Mouse (Mus musculus) midbrain, postnatal 0 days (tissue): ENCODE data around the gene Krt26. TPM values are rescaled to one million over a fixed set of nuclear protein-coding genes. Genes with fewer than 3 reads are reported as not detected.

Source experiments
- ATAC-seq: fragments of 200-750 bp; cut with Nextera tagmentation; 2 replicates; pipeline ENCODE4 v1.8.0; 2017; ENCODE audit warnings: moderate number of reproducible peaks, mild to moderate bottlenecking, moderate TSS enrichment, moderate library complexity; ENCODE audit not compliant: low FRiP score
- DNase-seq: peaks from one replicate; pipeline ENCODE4 v3.0.0-alpha.2; 2015; ENCODE audit warnings: low spot score
- H3K27ac ChIP-seq: fragments of 300-500 bp; sonication (generic); 2 replicates; pipeline ENCODE4 v1.5.1; 2014; ENCODE audit warnings: low read depth, mild to moderate bottlenecking, low read length, mixed read lengths
- H3K27me3 ChIP-seq: fragments of 300-500 bp; sonication (generic); 2 replicates; pipeline ENCODE4 v1.6.1; 2014; ENCODE audit warnings: low read length, control low read depth, mixed read lengths; ENCODE audit not compliant: insufficient read depth
- H3K36me3 ChIP-seq: fragments of 300-500 bp; sonication (generic); 2 replicates; pipeline ENCODE4 v1.6.1; 2014; ENCODE audit warnings: low read length, control low read depth, mixed read lengths; ENCODE audit not compliant: insufficient read depth
- H3K4me1 ChIP-seq: fragments of 300-500 bp; sonication (generic); 2 replicates; pipeline ENCODE4 v1.6.1; 2014; ENCODE audit warnings: mild to moderate bottlenecking, control low read depth, antibody characterized with exemption, low read length, mixed read lengths; ENCODE audit not compliant: insufficient read depth
- H3K4me2 ChIP-seq: fragments of 300-500 bp; sonication (generic); 2 replicates; pipeline ENCODE4 v1.6.1; 2014; ENCODE audit warnings: low read depth, mild to moderate bottlenecking, low read length, mixed read lengths; ENCODE audit not compliant: poor library complexity, severe bottlenecking
- H3K4me3 ChIP-seq: fragments of 300-500 bp; sonication (generic); 2 replicates; pipeline ENCODE4 v1.5.1; 2014; ENCODE audit warnings: low read depth, mild to moderate bottlenecking, low read length, moderate library complexity
- H3K9ac ChIP-seq: fragments of 300-500 bp; sonication (generic); replicated peaks from 2 replicates; pipeline ENCODE4 v1.6.1; 2014; ENCODE audit warnings: mild to moderate bottlenecking, low read length, moderate library complexity, mixed read lengths; ENCODE audit not compliant: poor library complexity, severe bottlenecking
- H3K9me3 ChIP-seq: fragments of 300-500 bp; sonication (generic); 2 replicates; pipeline ENCODE4 v1.6.1; 2016; ENCODE audit warnings: low read length, control low read depth
- CTCF ChIP-seq: IDR thresholded peaks from 2 replicates; pipeline ENCODE4 v1.5.1; 2016; ENCODE audit warnings: antibody characterized with exemption, mild to moderate bottlenecking
- WGBS: fragments of 180-500 bp; shearing (Covaris S2); extraction: QIAGEN DNeasy Blood & Tissue Kit; methylation state at CpG from one replicate; pipeline ENCODE4 v1.1.7; 2014; 5-methylcytosine and 5-hydroxymethylcytosine counted together
- polyA plus RNA-seq: library from polyadenylated mRNA; unstranded; fragments of >200 nt; fragmentation: Nextera tagmentation; extraction: Ambion mirVana; gene quantifications from 2 replicates; pipeline ENCODE4 v1.2.1, GENCODE M21; 2015
- total RNA-seq: library from RNA; depleted of rRNA; stranded (reverse); fragments of >200 nt; gene quantifications from 2 replicates; pipeline ENCODE4 v1.2.3, GENCODE M21; 2014

Gene Krt26
- total and polyA plus RNA-seq, 2 experiments from 2014 or later, result 0.11 to 0.46 TPM

DNA sequence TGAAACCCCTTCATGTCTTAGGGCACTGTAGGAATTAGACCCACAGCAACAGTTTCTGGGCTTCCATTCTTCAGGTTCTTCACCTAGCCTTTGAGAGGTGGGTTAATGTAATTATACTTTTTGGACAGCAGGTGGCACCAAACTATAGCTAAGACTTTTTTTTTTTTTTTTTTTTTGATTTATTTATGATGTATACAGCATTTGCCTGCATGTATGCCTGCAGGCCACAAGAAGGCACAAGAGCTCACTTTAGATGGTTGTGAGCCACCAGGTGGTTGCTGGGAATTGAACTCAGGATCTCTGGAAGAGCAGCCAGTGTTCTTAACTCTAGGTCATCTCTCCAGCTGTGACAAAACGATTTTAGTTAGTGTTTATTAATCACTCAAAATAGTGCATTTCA, 26.9 kb downstream of the Krt26 start:
- Histone ChIP-seq H3K27ac (no peak overlapping the region), H3K4me2 (no peak overlapping the region), H3K4me1 (no peaks in the 10 kb centered on the region), H3K27me3 (no peaks in the 10 kb centered on the region), H3K9ac (no peak overlapping the region), H3K4me3 (no peak overlapping the region), H3K36me3 (no peaks in the 10 kb centered on the region), H3K9me3 (no peaks in the 10 kb centered on the region)
- no peak for ATAC-seq
- 100% methylated on average over 1 of the region's 1 CpGs for WGBS
- DNase-seq, result peak; percentile 58
- TF ChIP-seq CTCF, result peak; percentile 72

- WGBS, result 36% methylated on average over 2 of the region's 2 CpGs
- DNase-seq (peak; percentile 72), ATAC-seq (no peak)
- no peak overlapping the region for H3K9ac ChIP-seq
- H3K4me3 ChIP-seq, result no peak overlapping the region
- no peaks in the 10 kb centered on the region for H3K4me1 ChIP-seq
- no peak overlapping the region for H3K4me2 ChIP-seq
- no peak overlapping the region for H3K27ac ChIP-seq
- no peaks in the 10 kb centered on the region for H3K27me3 ChIP-seq
- no peaks in the 10 kb centered on the region for H3K9me3 ChIP-seq
- no peaks in the 10 kb centered on the region for H3K36me3 ChIP-seq
- TF ChIP-seq CTCF, result peak; percentile 86
Measured at GRCm38 (mm10) chr11:99307579-99307978, 30.2 kb downstream of the Krt26 start.

DNA sequence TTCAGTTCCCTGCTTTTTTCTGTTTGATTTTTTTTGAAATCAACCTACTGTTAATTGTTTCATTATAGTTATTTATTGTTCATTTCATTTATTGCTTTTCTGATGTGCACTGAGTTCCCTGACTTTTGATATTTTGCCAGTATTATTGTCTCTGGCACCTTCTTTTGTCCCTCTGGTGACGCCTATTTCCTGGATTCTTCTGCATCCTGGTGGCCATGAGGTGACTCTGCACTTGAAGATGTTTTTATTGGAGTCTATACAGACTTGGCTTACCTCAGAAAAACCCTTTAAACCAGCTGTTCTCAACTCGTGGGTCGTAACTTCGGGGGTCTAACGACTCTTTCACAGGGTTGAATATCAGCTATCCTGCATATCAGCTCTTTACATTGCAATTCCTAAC, 42.7 kb downstream of the Krt26 start:
- DNase-seq (peak; percentile 51), ATAC-seq (no peak)
- 61% methylated on average over 5 of the region's 5 CpGs for WGBS
- Histone ChIP-seq H3K27ac (no peak overlapping the region), H3K4me1 (no peaks in the 10 kb centered on the region), H3K9ac (no peak overlapping the region), H3K36me3 (no peaks in the 10 kb centered on the region), H3K9me3 (no peaks in the 10 kb centered on the region), H3K4me2 (no peak overlapping the region), H3K4me3 (no peak overlapping the region), H3K27me3 (no peaks in the 10 kb centered on the region)
- TF ChIP-seq CTCF, result peak; percentile 73

GRCm38 (mm10) chr11:99292846-99293245, 44.9 kb downstream of the Krt26 start:
- Histone ChIP-seq H3K9ac (no peak overlapping the region), H3K4me1 (no peaks in the 10 kb centered on the region), H3K4me2 (no peak overlapping the region), H3K36me3 (no peaks in the 10 kb centered on the region), H3K27ac (no peak overlapping the region), H3K27me3 (no peaks in the 10 kb centered on the region), H3K9me3 (no peaks in the 10 kb centered on the region), H3K4me3 (no peak overlapping the region)
- peak; percentile 61 for DNase-seq
- WGBS, result 59% methylated on average over 5 of the region's 5 CpGs
- ATAC-seq, result no peak
- TF ChIP-seq CTCF, result peak; percentile 78

- Histone ChIP-seq H3K9me3 (no peaks in the 10 kb centered on the region), H3K4me1 (no peaks in the 10 kb centered on the region), H3K27me3 (no peaks in the 10 kb centered on the region), H3K27ac (no peak within 1 kb of the TSS), H3K36me3 (no peaks in the 10 kb centered on the region), H3K9ac (no peak within 1 kb of the TSS), H3K4me2 (no peak within 1 kb of the TSS), H3K4me3 (no peak within 1 kb of the TSS)
- ATAC-seq (no peak), DNase-seq (no peak)
- TF ChIP-seq CTCF, result no peak
- WGBS, result 48% methylated on average over 9 of the region's 11 CpGs
Measured at GRCm38 (mm10) chr11:99284833-99285312, 52.9 kb downstream of the Krt26 start, which contains the start of gene Krt24. Krt24 (minus strand) TSS chr11:99285262.

DNA sequence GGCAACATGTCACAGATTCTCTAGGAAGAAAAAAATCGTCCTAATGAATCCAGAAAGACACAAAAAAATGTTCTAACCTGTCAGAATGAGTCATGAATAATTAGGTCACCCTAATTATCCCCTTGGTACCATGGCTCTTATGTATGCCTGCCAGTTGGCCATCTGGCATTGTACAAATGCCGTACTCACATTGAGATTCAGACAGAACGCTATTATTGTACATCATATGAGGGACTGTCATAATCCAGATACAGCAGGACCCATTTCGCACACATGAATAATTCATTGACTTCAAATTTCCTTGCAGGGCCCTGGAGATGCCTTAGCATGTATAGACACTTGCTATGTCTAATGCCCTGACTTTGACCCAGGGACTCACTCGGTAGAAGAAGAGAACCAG, 53.8 kb downstream of the Krt26 start:
- H3K27ac ChIP-seq, result no peak overlapping the region
- WGBS, result 56% methylated on average over 5 of the region's 5 CpGs
- no peaks in the 10 kb centered on the region for H3K27me3 ChIP-seq
- ATAC-seq (no peak), DNase-seq (peak; percentile 64)
- H3K4me2 ChIP-seq, result no peak overlapping the region
- H3K9ac ChIP-seq, result no peak overlapping the region
- H3K4me3 ChIP-seq, result no peak overlapping the region
- no peaks in the 10 kb centered on the region for H3K36me3 ChIP-seq
- H3K9me3 ChIP-seq, result no peaks in the 10 kb centered on the region
- no peaks in the 10 kb centered on the region for H3K4me1 ChIP-seq
- TF ChIP-seq CTCF, result no peak
